Mouse (Mus musculus) G1E-ER4 (cell line): ENCODE data around the gene Gm9936. TPM values are rescaled to one million over a fixed set of nuclear protein-coding genes. Genes with fewer than 3 reads are reported as not detected.
"Not testable (repeated sequence)": the region's sequence is repeated elsewhere in the genome, so short reads cannot be mapped to it uniquely, and the experiment has no call there.

ENCODE experiments used
- GATA1 ChIP-seq: IDR thresholded peaks from one replicate; pipeline ENCODE4 v1.8.0; 2012; ENCODE audit warnings: low read length, inconsistent platforms
- polyA plus RNA-seq: library from polyadenylated mRNA; stranded (reverse); fragments of >175 nt; gene quantifications from 2 replicates; pipeline ENCODE4 v1.2.3, GENCODE M21; 2012

Gm9936 gene
- polyA plus RNA-seq, 1 experiment: not detected

- TF ChIP-seq GATA1: not testable (repeated sequence)
Measured at GRCm38 (mm10) chr5:114853364-114853763, 5.1 kb downstream of the Gm9936 start, which contains the start of gene 4930519G04Rik. Gene 4930519G04Rik, plus strand, starts transcription at chr5:114853664.

- TF ChIP-seq GATA1: no peak
Measured at GRCm38 (mm10) chr5:114851565-114852236, 6.8 kb downstream of the Gm9936 start.

DNA sequence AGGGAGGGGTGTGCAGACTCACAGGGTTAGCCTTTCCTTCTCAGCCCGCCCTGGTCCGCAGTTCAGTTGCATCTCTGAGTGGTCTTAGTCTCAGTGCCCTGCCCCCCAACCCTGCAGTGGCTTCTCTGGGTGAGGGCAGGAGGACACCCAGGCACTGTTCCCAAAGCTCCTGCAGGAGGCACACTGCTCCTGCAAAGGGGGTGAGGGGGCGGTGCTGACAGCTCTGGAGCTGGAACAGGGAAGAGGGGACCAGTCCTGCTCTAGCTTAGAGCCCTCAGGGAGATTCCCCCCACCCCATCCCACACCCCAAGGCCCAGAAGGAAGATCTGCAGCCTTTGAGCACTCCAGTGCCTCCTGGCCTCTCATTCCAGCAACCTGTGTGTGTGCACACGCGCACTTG lies 15.8 kb downstream of the Gm9936 start:
- TF ChIP-seq GATA1: no peak

- no peak for TF ChIP-seq GATA1
Measured at GRCm38 (mm10) chr5:114836886-114837285, 21.6 kb downstream of the Gm9936 start.

- no peak for TF ChIP-seq GATA1
Measured at GRCm38 (mm10) chr5:114829740-114830139, 28.7 kb downstream of the Gm9936 start.

- no peak for TF ChIP-seq GATA1
Measured at GRCm38 (mm10) chr5:114827427-114827826, 31.1 kb downstream of the Gm9936 start.

DNA sequence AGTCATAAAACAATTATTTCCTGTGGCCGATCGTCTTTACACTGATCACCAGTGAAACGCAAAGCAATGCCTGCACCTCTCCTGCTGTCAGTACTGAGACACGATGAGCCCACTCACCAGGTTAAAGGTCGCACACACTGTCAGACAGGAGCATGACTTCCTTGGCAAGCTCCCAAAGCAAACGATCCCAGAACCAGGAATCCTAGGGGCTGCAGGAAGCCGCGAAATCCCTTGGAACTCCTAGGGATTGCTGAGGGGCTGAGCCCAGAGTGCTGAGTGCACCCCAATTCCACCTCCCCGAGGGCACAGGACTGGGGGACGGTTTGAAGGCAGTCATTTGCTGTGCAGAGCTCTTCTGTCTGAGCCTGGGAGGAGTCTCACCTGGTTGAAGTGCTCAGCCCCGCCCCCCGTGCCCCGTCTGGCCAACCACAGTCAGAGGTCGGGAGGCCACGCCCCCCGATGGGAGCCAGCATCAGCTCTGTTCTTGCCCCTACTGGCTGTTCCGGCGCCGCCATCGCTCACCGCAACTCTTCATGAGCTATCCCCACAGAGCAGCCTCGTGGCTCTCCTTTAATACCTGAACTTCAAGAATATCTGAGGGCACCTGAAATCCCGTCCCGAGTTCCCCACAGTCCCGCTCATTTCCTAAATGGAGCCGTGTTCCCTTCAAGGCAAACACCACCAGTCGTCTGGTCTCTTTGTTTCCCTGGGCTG lies 32.3 kb downstream of the Gm9936 start:
- no peak for TF ChIP-seq GATA1

GRCm38 (mm10) chr5:114824197-114824596 lies 34.3 kb downstream of the Gm9936 start:
- no peak for TF ChIP-seq GATA1

DNA sequence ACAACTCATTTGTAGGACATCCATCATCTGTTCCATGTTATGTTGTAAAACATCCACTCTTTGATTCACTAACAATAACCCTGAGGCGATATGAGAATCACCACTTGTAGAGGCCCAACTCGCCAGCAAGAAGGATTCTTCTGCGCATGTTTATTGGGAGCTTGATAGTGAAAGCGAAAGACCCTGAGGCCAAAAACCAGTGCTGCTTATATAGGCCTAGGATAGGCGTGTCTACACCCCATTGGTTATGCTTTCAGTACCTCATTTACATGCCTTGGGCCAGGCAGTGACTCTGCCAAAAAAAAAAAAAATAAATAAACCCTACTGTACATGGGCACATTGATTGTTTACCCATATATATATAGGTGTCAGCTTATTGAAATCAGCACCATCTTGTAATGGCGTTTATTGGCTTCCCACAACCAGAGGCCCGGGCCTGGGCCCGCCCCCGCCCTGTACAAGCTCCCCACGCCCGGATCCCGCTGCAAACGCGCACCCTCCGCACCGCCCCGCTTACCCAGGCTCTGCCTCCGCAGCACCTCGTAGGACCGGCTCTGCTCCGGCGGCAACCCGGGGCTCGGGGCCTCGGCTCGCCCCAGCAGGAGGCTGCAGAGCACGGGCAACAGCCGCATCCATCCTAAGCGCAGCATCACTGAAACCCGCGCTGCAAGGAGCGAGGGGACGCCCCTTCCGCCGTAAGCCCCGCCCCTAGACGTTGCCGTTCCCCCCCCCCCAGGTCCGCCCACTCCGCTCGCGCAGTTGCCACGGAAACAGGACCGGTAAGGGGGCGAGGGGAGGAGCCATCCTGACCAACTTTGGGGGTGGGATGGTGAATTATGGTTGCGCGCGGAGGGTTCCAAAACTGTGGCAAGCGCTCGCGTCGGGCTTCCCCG lies 35.4 kb downstream of the Gm9936 start, which contains the start of gene 1500011B03Rik:
TSS of gene 1500011B03Rik (minus strand) at position 673 of the 893 bp plus-strand sequence.
- TF ChIP-seq GATA1: no peak

DNA sequence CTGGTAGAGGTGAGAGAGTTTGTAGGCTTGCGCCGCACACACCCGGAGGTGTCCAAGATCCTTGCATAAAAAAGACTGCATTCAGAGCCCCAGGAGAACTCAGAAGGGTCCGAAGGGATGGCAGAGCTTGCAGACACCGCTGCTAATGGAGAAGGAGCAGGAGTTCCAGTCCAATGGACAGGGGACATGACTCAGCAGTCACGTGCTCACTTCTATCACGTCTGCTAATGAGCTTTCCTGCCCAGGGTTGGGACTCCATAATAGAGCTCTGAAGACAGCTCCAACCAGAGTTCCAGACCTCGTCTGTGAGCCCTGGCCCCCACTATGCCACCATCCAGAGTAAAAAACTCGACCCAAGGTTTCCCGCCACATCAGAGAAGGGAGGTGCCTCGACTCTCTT lies 40.4 kb downstream of the Gm9936 start:
- no peak for TF ChIP-seq GATA1

GRCm38 (mm10) chr5:114816599-114816998 lies 41.9 kb downstream of the Gm9936 start:
- TF ChIP-seq GATA1: no peak

DNA sequence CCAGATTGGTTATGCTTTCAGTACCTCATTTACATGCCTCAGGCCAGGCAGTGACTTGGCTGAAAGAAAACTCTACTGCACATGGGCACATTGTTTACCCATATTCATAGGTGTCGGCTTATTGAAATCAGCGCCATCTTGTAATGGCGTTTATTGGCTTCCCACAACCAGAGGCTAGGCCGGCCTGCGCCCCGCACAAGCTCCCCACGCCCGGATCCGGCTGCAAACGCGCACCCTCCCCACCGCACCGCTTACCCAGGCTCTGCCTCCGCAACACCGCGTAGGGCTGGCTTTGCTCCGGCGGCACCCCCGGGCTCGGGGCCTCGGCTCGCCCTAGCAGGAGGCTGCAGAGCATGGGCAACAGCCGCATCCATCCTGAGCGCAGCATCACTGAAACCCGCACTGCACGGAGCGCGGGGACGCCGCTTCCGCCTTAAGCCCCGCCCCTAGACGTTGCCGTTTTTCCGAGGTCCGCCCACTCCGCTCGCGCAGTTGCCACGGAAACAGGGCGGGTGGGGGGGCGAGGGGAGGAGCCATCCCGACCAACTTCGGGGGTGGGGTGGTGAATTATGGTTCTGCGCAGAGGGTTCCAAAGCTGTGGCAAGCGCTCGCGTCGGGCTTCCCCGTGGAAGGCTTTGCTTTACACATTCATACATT lies 44.8 kb downstream of the Gm9936 start:
- TF ChIP-seq GATA1: no peak

DNA sequence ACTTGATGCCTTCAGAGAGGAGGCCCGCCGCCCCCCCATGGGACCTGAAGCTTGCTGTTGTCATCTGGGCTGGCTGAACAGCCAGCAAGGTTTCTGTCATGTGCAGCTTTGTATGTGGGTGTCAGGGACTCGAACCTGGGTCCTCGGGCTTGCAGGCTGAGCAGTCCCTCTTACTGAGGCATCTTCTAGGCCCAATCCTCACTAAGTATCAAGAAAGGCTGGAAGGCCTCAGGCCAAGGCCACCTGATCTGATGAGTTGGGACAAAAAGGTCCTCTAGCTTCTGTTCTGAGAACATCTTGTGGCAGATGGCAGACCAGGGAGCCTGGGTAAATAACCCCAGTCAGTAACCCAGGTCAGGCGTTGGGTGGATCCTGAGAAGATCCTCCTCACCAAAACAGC lies 48.7 kb downstream of the Gm9936 start:
- TF ChIP-seq GATA1: no peak

GRCm38 (mm10) chr5:114809181-114809756 lies 49.2 kb downstream of the Gm9936 start:
- no peak for TF ChIP-seq GATA1

GRCm38 (mm10) chr5:114808385-114808784 lies 50.1 kb downstream of the Gm9936 start:
- no peak for TF ChIP-seq GATA1
